Mouse (Mus musculus): ENCODE data around the gene Marcks. TPM values are rescaled to one million over a fixed set of nuclear protein-coding genes. Genes with fewer than 3 reads are reported as not detected.

The Marcks gene
- polyA plus RNA-seq, 1 experiment from 2014 or later, result 78.1 TPM

GRCm38 (mm10) chr10:37112812-37113211 lies 25.9 kb downstream of the Marcks start:
- no peaks in the 10 kb centered on the region for H3K27me3 ChIP-seq (ENCODE audit: control insufficient read depth, insufficient read depth, low read length)
- WGBS, result 62% methylated on average over 4 of the region's 4 CpGs
- H3K4me1 ChIP-seq (ENCODE audit: control insufficient read depth, insufficient read depth, low read length), result no peaks in the 10 kb centered on the region
- no peak overlapping the region for H3K27ac ChIP-seq (ENCODE audit: low read length)
- no peaks in the 10 kb centered on the region for H3K36me3 ChIP-seq (ENCODE audit: control insufficient read depth, insufficient read depth, low read length)
- H3K9ac ChIP-seq (ENCODE audit: low read length), result no peak overlapping the region
- no peak overlapping the region for H3K4me2 ChIP-seq (ENCODE audit: low read depth, low read length)
- no peak for ATAC-seq (ENCODE audit: insufficient read depth, low FRiP score)
- no peaks in the 10 kb centered on the region for H3K9me3 ChIP-seq (replicated peaks; ENCODE audit: control insufficient read depth, low read length)
- H3K4me3 ChIP-seq (replicated peaks; ENCODE audit: low read length), result no peak overlapping the region

DNA sequence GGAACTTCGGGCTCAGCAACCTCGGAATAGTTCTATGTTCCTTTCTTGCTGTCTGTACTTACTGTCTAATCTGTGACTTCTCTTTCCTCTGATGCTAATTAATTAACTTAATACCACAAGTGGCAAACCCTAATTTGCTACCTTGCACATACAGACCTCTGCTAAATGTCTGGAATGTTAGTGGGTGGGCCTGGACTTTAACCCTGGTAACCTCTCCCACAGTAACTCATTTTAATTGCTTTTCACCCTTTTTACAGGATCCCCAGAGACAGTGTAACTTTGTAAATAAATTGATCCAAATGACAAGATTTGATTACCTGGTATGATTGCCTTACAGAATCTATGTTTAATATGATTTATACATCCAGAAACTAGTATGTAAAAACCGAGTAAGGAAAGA lies 26.4 kb downstream of the Marcks start:
- Histone ChIP-seq H3K36me3 (ENCODE audit: control insufficient read depth, insufficient read depth, low read length) (no peaks in the 10 kb centered on the region), H3K27ac (ENCODE audit: low read length) (no peak overlapping the region), H3K9ac (ENCODE audit: low read length) (no peak overlapping the region), H3K9me3 (replicated peaks; ENCODE audit: control insufficient read depth, low read length) (no peaks in the 10 kb centered on the region), H3K4me1 (ENCODE audit: control insufficient read depth, insufficient read depth, low read length) (no peaks in the 10 kb centered on the region), H3K27me3 (ENCODE audit: control insufficient read depth, insufficient read depth, low read length) (no peaks in the 10 kb centered on the region), H3K4me3 (replicated peaks; ENCODE audit: low read length) (no peak overlapping the region), H3K4me2 (ENCODE audit: low read depth, low read length) (no peak overlapping the region)
- ATAC-seq (ENCODE audit: insufficient read depth, low FRiP score), result no peak
- WGBS, result 56% methylated on average over 3 of the region's 3 CpGs

GRCm38 (mm10) chr10:37111432-37111831 lies 27.3 kb downstream of the Marcks start:
- ATAC-seq (ENCODE audit: insufficient read depth, low FRiP score), result no peak
- Histone ChIP-seq H3K27me3 (ENCODE audit: control insufficient read depth, insufficient read depth, low read length) (no peaks in the 10 kb centered on the region), H3K4me3 (replicated peaks; ENCODE audit: low read length) (no peak overlapping the region), H3K9me3 (replicated peaks; ENCODE audit: control insufficient read depth, low read length) (no peaks in the 10 kb centered on the region), H3K27ac (ENCODE audit: low read length) (no peak overlapping the region), H3K36me3 (ENCODE audit: control insufficient read depth, insufficient read depth, low read length) (no peaks in the 10 kb centered on the region), H3K9ac (ENCODE audit: low read length) (no peak overlapping the region), H3K4me2 (ENCODE audit: low read depth, low read length) (no peak overlapping the region), H3K4me1 (ENCODE audit: control insufficient read depth, insufficient read depth, low read length) (no peaks in the 10 kb centered on the region)
- 70% methylated on average over 2 of the region's 2 CpGs for WGBS

DNA sequence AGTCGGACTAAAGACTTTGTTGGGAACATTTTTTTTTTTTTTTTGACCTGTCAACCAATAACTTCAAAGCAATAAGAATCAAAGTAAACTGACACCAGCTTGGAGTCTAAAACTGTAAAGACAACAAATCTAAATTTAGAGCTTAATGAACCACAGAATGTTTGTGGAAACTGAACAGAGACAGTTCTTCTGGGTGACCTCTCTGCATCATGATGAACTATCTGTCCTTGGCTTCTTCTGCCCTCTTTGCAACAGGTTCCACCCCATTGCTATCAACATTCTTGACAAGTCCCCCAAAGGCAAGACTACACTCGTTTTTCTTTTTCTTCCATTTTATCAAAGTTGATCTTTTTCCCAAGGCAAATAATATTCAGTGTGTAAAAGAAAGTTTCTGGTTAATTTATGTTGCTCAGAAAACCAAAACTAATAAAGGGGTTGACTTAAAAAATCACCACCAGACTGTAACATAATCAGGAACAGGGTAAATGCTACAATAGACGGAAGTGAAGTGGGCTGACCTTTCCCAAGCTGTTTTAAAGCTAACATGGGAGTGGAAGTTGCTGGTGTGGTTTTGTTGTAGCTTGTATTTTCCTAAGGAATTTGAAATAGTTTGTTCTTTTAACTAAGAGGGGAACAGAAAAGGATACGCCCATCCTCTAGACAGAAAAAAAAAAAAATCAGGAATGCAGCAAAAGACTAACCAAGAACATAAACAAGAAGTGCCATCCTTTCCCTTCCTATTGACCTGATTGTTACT lies 31.7 kb downstream of the Marcks start:
- Histone ChIP-seq H3K4me3 (replicated peaks; ENCODE audit: low read length) (no peak overlapping the region), H3K4me1 (ENCODE audit: control insufficient read depth, insufficient read depth, low read length) (no peaks in the 10 kb centered on the region), H3K36me3 (ENCODE audit: control insufficient read depth, insufficient read depth, low read length) (no peaks in the 10 kb centered on the region), H3K9ac (ENCODE audit: low read length) (no peak overlapping the region), H3K27me3 (ENCODE audit: control insufficient read depth, insufficient read depth, low read length) (no peaks in the 10 kb centered on the region), H3K9me3 (replicated peaks; ENCODE audit: control insufficient read depth, low read length) (no peaks in the 10 kb centered on the region), H3K4me2 (ENCODE audit: low read depth, low read length) (no peak overlapping the region), H3K27ac (ENCODE audit: low read length) (no peak overlapping the region)
- no peak for ATAC-seq (ENCODE audit: insufficient read depth, low FRiP score)
- WGBS, result 65% methylated on average over 4 of the region's 4 CpGs

- ATAC-seq (ENCODE audit: insufficient read depth, low FRiP score), result no peak
- H3K9ac ChIP-seq (ENCODE audit: low read length), result no peak overlapping the region
- WGBS, result 89% methylated on average over 8 of the region's 8 CpGs
Observed at GRCm38 (mm10) chr10:37106303-37106702, 32.4 kb downstream of the Marcks start.

GRCm38 (mm10) chr10:37102227-37103080 lies 36.3 kb downstream of the Marcks start:
- Histone ChIP-seq H3K4me2 (ENCODE audit: low read depth, low read length) (no peak overlapping the region), H3K9ac (ENCODE audit: low read length) (no peak overlapping the region), H3K27me3 (ENCODE audit: control insufficient read depth, insufficient read depth, low read length) (no peaks in the 10 kb centered on the region), H3K27ac (ENCODE audit: low read length) (no peak overlapping the region), H3K36me3 (ENCODE audit: control insufficient read depth, insufficient read depth, low read length) (no peaks in the 10 kb centered on the region), H3K9me3 (replicated peaks; ENCODE audit: control insufficient read depth, low read length) (0 out of 2 replicates have a peak, but pooled peaks cover 3% of the 10 kb centered on the region), H3K4me1 (ENCODE audit: control insufficient read depth, insufficient read depth, low read length) (no peaks in the 10 kb centered on the region), H3K4me3 (replicated peaks; ENCODE audit: low read length) (no peak overlapping the region)
- WGBS, result 57% methylated on average over 4 of the region's 4 CpGs
- no peak for ATAC-seq (ENCODE audit: insufficient read depth, low FRiP score)

More at GRCm38 (mm10) chr10:37106303-37106702, 32.4 kb downstream of the Marcks start:
- Histone ChIP-seq H3K4me3 (replicated peaks; ENCODE audit: low read length) (no peak overlapping the region), H3K27ac (ENCODE audit: low read length) (no peak overlapping the region), H3K9me3 (replicated peaks; ENCODE audit: control insufficient read depth, low read length) (no peaks in the 10 kb centered on the region), H3K4me1 (ENCODE audit: control insufficient read depth, insufficient read depth, low read length) (no peaks in the 10 kb centered on the region), H3K27me3 (ENCODE audit: control insufficient read depth, insufficient read depth, low read length) (no peaks in the 10 kb centered on the region), H3K36me3 (ENCODE audit: control insufficient read depth, insufficient read depth, low read length) (no peaks in the 10 kb centered on the region), H3K4me2 (ENCODE audit: low read depth, low read length) (no peak overlapping the region)

DNA sequence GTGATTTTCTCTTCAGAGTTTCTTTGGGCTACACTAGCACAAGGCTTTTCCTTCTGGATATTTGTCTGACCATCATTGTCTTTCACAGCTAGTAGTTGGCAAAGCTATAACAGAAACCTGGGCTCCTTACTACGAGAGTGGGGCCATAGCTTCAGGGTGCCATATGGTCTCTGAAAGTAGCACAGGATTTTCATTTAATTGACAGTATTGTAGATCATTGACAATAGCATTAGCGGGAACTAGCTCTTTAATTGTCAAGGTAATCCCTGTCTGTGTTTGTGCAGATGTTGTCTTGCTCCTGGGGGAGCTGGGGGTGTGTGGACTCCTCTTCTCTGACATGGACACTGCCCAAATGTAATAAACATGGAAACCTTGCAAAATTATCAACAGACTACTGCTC lies 37.0 kb downstream of the Marcks start:
- H3K9me3 ChIP-seq (replicated peaks; ENCODE audit: control insufficient read depth, low read length), result 0 out of 2 replicates have a peak, but pooled peaks cover 3% of the 10 kb centered on the region
- ATAC-seq (ENCODE audit: insufficient read depth, low FRiP score), result no peak
- no peaks in the 10 kb centered on the region for H3K4me1 ChIP-seq (ENCODE audit: control insufficient read depth, insufficient read depth, low read length)
- no peaks in the 10 kb centered on the region for H3K36me3 ChIP-seq (ENCODE audit: control insufficient read depth, insufficient read depth, low read length)
- no peaks in the 10 kb centered on the region for H3K27me3 ChIP-seq (ENCODE audit: control insufficient read depth, insufficient read depth, low read length)
- WGBS, result 80% methylated on average over 2 of the region's 2 CpGs
- H3K4me3 ChIP-seq (replicated peaks; ENCODE audit: low read length), result no peak overlapping the region
- H3K27ac ChIP-seq (ENCODE audit: low read length), result no peak overlapping the region
- H3K9ac ChIP-seq (ENCODE audit: low read length), result no peak overlapping the region
- no peak overlapping the region for H3K4me2 ChIP-seq (ENCODE audit: low read depth, low read length)

- Histone ChIP-seq H3K36me3 (ENCODE audit: control insufficient read depth, insufficient read depth, low read length) (no peaks in the 10 kb centered on the region), H3K4me2 (ENCODE audit: low read depth, low read length) (no peak overlapping the region), H3K27me3 (ENCODE audit: control insufficient read depth, insufficient read depth, low read length) (no peaks in the 10 kb centered on the region), H3K4me3 (replicated peaks; ENCODE audit: low read length) (no peak overlapping the region), H3K9me3 (replicated peaks; ENCODE audit: control insufficient read depth, low read length) (0 out of 2 replicates have a peak, but pooled peaks cover 3% of the 10 kb centered on the region), H3K9ac (ENCODE audit: low read length) (no peak overlapping the region), H3K27ac (ENCODE audit: low read length) (no peak overlapping the region), H3K4me1 (ENCODE audit: control insufficient read depth, insufficient read depth, low read length) (no peaks in the 10 kb centered on the region)
- ATAC-seq (ENCODE audit: insufficient read depth, low FRiP score), result no peak
- 86% methylated on average over 3 of the region's 3 CpGs for WGBS
Observed at GRCm38 (mm10) chr10:37096529-37096928, 42.2 kb downstream of the Marcks start.

GRCm38 (mm10) chr10:37095803-37096202 lies 42.9 kb downstream of the Marcks start:
- H3K36me3 ChIP-seq (ENCODE audit: control insufficient read depth, insufficient read depth, low read length), result no peaks in the 10 kb centered on the region
- H3K4me3 ChIP-seq (replicated peaks; ENCODE audit: low read length), result no peak overlapping the region
- H3K27ac ChIP-seq (ENCODE audit: low read length), result no peak overlapping the region
- H3K27me3 ChIP-seq (ENCODE audit: control insufficient read depth, insufficient read depth, low read length), result no peaks in the 10 kb centered on the region
- no peak for ATAC-seq (ENCODE audit: insufficient read depth, low FRiP score)
- H3K4me1 ChIP-seq (ENCODE audit: control insufficient read depth, insufficient read depth, low read length), result no peaks in the 10 kb centered on the region
- WGBS, result 58% methylated on average over 6 of the region's 6 CpGs
- 0 out of 2 replicates have a peak, but pooled peaks cover 3% of the 10 kb centered on the region for H3K9me3 ChIP-seq (replicated peaks; ENCODE audit: control insufficient read depth, low read length)
- H3K9ac ChIP-seq (ENCODE audit: low read length), result no peak overlapping the region
- no peak overlapping the region for H3K4me2 ChIP-seq (ENCODE audit: low read depth, low read length)
